Mouse (Mus musculus) lung, embryonic 15.5 days (tissue): ENCODE results near the gene Rmnd1. TPM values are rescaled to one million over a fixed set of nuclear protein-coding genes. Genes with fewer than 3 reads are reported as not detected.

Experiments used
- ATAC-seq: fragments of 200-750 bp; cut with Nextera tagmentation; 2 replicates; pipeline ENCODE4 v1.8.0; 2017; ENCODE audit warnings: moderate number of reproducible peaks, borderline replicate concordance; ENCODE audit not compliant: low FRiP score, low TSS enrichment; ENCODE audit errors: extremely low read depth
- H3K27ac ChIP-seq: fragments of 300-500 bp; sonication (generic); 2 replicates; pipeline ENCODE4 v1.5.1; 2015; ENCODE audit warnings: moderate library complexity, mild to moderate bottlenecking, inconsistent platforms
- H3K27me3 ChIP-seq: fragments of 300-500 bp; sonication (generic); 2 replicates; pipeline ENCODE4 v1.6.1; 2015; ENCODE audit warnings: inconsistent platforms
- H3K36me3 ChIP-seq: fragments of 300-500 bp; sonication (generic); 2 replicates; pipeline ENCODE4 v1.6.1; 2015; ENCODE audit warnings: inconsistent platforms
- H3K4me1 ChIP-seq: fragments of 300-500 bp; sonication (generic); 2 replicates; pipeline ENCODE4 v1.6.1; 2015; ENCODE audit warnings: inconsistent platforms
- H3K4me2 ChIP-seq: fragments of 300-500 bp; sonication (generic); 2 replicates; pipeline ENCODE4 v1.6.1; 2015; ENCODE audit warnings: inconsistent platforms, mild to moderate bottlenecking, moderate library complexity
- H3K4me3 ChIP-seq: fragments of 300-500 bp; sonication (generic); 2 replicates; pipeline ENCODE4 v1.5.1; 2015; ENCODE audit warnings: mild to moderate bottlenecking, inconsistent platforms
- H3K9ac ChIP-seq: fragments of 300-500 bp; sonication (generic); 2 replicates; pipeline ENCODE4 v1.6.1; 2015; ENCODE audit warnings: inconsistent platforms
- H3K9me3 ChIP-seq: fragments of 300-500 bp; sonication (generic); 2 replicates; pipeline ENCODE4 v1.6.1; 2016; ENCODE audit warnings: inconsistent platforms
- whole genome bisulfite sequencing: fragments of 180-500 bp; shearing (Covaris S2); methylation state at CpG from one replicate; pipeline ENCODE4 v1.1.7; 2015; 5-methylcytosine and 5-hydroxymethylcytosine counted together
- polyA plus RNA-seq: library from polyadenylated mRNA; unstranded; fragments of >200 nt; fragmentation: Nextera tagmentation; extraction: Ambion mirVana; gene quantifications from 2 replicates; pipeline ENCODE4 v1.2.1, GENCODE M21; 2015

The Rmnd1 gene
- polyA plus RNA-seq, 1 experiment from 2014 or later, result 47.9 TPM

DNA sequence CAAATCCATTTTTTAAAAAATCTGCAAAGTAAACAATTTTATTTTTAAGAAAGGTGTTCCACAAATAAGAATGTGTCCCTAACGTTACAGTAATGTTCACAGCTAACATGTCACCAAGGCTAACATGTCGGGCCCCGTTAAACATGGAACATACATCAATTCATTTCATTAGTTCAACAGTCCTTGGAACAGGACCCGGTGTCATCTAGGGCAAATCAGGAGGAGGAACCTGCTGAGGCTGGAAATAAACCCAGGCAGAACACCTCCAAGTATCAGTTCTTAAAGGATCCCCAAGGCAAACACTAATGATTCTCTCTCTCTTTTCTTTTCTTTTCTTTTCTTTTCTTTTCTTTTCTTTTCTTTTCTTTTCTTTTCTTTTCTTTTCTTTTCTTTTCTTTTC is 57.5 kb downstream of the Rmnd1 start:
- Histone ChIP-seq H3K27ac (no peak overlapping the region), H3K9me3 (no peaks in the 10 kb centered on the region), H3K9ac (no peak overlapping the region), H3K27me3 (no peaks in the 10 kb centered on the region), H3K4me1 (peaks cover 11% of the 10 kb centered on the region; the same call in 1 of the 2 replicates), H3K4me3 (no peak overlapping the region), H3K4me2 (no peak overlapping the region), H3K36me3 (peaks cover 14% of the 10 kb centered on the region)
- WGBS, result 79% methylated on average over 4 of the region's 4 CpGs
- no peak for ATAC-seq

DNA sequence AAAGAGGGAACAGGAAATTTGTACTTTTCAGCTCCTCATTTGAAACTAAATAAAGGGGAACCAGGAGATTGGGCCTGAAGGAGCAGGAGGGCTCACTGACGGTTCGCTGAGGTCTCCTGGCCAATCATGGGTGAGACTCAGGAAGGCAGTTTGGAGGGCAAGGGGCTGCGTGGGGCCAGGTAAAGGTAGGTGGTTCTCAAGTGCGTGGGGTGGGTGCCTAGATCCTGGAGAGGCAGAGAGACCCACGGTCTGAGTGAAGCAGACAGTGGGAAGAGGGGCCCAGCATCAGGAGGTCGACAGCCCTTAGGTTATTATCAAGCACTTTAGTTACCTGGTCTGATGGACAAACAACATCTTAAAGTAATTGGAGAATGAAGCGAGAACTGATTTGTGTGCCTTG is 57.9 kb downstream of the Rmnd1 start:
- ATAC-seq, result no peak
- no peak overlapping the region for H3K9ac ChIP-seq
- H3K36me3 ChIP-seq, result peaks cover 14% of the 10 kb centered on the region
- H3K27me3 ChIP-seq, result no peaks in the 10 kb centered on the region
- 89% methylated on average over 7 of the region's 7 CpGs for WGBS
- H3K4me3 ChIP-seq, result no peak overlapping the region
- H3K9me3 ChIP-seq, result no peaks in the 10 kb centered on the region
- no peak overlapping the region for H3K4me2 ChIP-seq
- peaks cover 11% of the 10 kb centered on the region; the same call in 1 of the 2 replicates for H3K4me1 ChIP-seq
- no peak overlapping the region for H3K27ac ChIP-seq

DNA sequence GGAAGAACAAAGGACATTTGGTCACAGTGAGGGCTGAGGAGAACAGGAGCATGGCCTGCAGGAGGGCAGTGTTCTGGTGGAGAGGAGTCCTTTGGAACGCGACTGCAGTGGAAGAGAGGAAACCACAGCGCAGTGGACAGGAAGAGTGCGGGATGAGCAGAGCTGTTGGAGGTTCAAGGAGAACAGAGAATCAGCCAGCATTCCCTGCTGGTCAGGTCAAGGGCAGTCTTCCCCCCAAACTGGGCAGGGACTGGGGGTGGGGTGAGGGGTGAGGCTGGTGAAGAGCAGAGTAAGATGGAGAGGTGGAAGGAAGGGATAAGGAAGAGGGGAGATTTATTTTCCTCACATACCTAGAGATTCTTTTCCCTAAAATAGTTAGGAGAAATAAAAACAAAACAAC is 58.6 kb downstream of the Rmnd1 start:
- ATAC-seq, result no peak
- WGBS, result 91% methylated on average over 4 of the region's 4 CpGs
- H3K36me3 ChIP-seq, result peaks cover 20% of the 10 kb centered on the region

DNA sequence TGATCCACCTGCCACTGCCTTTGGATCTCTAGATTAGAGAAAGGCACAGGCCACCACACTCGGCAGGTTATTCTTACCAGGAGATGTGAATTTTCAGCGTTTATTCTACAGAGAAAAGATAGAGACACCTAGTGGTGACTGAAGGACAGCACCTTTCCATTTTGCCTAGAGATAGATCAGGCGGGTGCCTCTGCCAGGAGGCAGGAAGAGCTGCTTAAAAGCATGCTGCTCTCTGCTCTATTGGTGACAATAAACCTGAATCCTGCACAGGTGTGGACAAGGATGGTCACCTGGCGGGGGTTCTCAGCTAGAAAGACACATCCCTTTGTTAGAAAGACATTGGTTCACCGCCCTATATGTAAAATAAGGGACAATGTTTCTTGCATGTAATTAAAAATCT is 60.2 kb downstream of the Rmnd1 start:
- 49% methylated on average over 5 of the region's 5 CpGs for WGBS
- H3K4me2 ChIP-seq, result no peak overlapping the region
- no peak overlapping the region for H3K9ac ChIP-seq
- H3K27ac ChIP-seq, result no peak overlapping the region
- H3K4me1 ChIP-seq, result peaks cover 10% of the 10 kb centered on the region; the same call in 1 of the 2 replicates
- no peak overlapping the region for H3K4me3 ChIP-seq
- H3K27me3 ChIP-seq, result no peaks in the 10 kb centered on the region
- H3K36me3 ChIP-seq, result peaks cover 33% of the 10 kb centered on the region
- no peaks in the 10 kb centered on the region for H3K9me3 ChIP-seq
- no peak for ATAC-seq

More for the DNA sequence above, 58.6 kb downstream of the Rmnd1 start:
- Histone ChIP-seq H3K27ac (no peak overlapping the region), H3K4me2 (no peak overlapping the region), H3K9ac (no peak overlapping the region), H3K4me3 (no peak overlapping the region), H3K9me3 (no peaks in the 10 kb centered on the region), H3K4me1 (peaks cover 11% of the 10 kb centered on the region; the same call in 1 of the 2 replicates), H3K27me3 (no peaks in the 10 kb centered on the region)

- H3K36me3 ChIP-seq, result peaks cover 38% of the 10 kb centered on the region
- H3K27me3 ChIP-seq, result no peaks in the 10 kb centered on the region
- no peaks in the 10 kb centered on the region for H3K9me3 ChIP-seq
- ATAC-seq, result no peak
- H3K27ac ChIP-seq, result no peak overlapping the region
- no peaks in the 10 kb centered on the region for H3K4me1 ChIP-seq
- H3K4me3 ChIP-seq, result no peak overlapping the region
- 89% methylated on average over 11 of the region's 11 CpGs for WGBS
- H3K4me2 ChIP-seq, result no peak overlapping the region
- H3K9ac ChIP-seq, result no peak overlapping the region
Observed at GRCm38 (mm10) chr10:4370105-4370504, 62.1 kb downstream of the Rmnd1 start.

GRCm38 (mm10) chr10:4364618-4365017 is 67.6 kb downstream of the Rmnd1 start:
- Histone ChIP-seq H3K36me3 (peaks cover 30% of the 10 kb centered on the region), H3K4me1 (no peaks in the 10 kb centered on the region), H3K9ac (no peak overlapping the region), H3K4me2 (no peak overlapping the region), H3K4me3 (no peak overlapping the region), H3K9me3 (peaks cover 5% of the 10 kb centered on the region; the same call in 1 of the 2 replicates), H3K27me3 (no peaks in the 10 kb centered on the region), H3K27ac (no peak overlapping the region)
- WGBS, result 79% methylated on average over 3 of the region's 3 CpGs
- no peak for ATAC-seq

- Histone ChIP-seq H3K36me3 (peaks cover 53% of the 10 kb centered on the region), H3K27me3 (no peaks in the 10 kb centered on the region), H3K4me1 (no peaks in the 10 kb centered on the region), H3K4me3 (no peak overlapping the region), H3K27ac (no peak overlapping the region), H3K9ac (no peak overlapping the region), H3K4me2 (no peak overlapping the region), H3K9me3 (no peaks in the 10 kb centered on the region)
- WGBS, result 80% methylated on average over 10 of the region's 10 CpGs
- no peak for ATAC-seq
Observed at GRCm38 (mm10) chr10:4357435-4357834, 74.8 kb downstream of the Rmnd1 start.

DNA sequence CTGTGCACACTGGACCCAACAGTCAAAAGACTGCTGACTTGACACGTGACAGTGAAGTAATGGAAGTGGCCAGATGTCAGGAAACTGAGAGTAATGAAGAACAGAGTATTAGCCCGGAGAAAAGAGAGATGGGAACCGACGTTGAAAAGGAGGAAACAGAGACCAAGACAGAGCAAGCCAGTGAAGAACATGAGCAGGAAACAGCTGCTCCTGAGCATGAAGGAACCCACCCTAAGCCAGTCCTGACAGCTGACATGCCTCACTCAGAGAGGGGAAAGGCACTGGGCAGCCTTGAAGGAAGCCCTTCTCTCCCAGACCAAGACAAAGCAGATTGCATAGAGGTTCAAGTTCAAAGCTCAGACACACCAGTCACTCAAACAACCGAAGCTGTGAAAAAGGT is 75.5 kb downstream of the Rmnd1 start:
- H3K4me1 ChIP-seq, result no peaks in the 10 kb centered on the region
- no peaks in the 10 kb centered on the region for H3K9me3 ChIP-seq
- no peak overlapping the region for H3K9ac ChIP-seq
- no peak for ATAC-seq
- H3K4me3 ChIP-seq, result no peak overlapping the region
- no peaks in the 10 kb centered on the region for H3K27me3 ChIP-seq
- no peak overlapping the region for H3K27ac ChIP-seq
- peaks cover 53% of the 10 kb centered on the region for H3K36me3 ChIP-seq
- no peak overlapping the region for H3K4me2 ChIP-seq
- 56% methylated on average over 5 of the region's 5 CpGs for WGBS

GRCm38 (mm10) chr10:4355882-4356451 is 76.2 kb downstream of the Rmnd1 start:
- Histone ChIP-seq H3K27ac (no peak overlapping the region), H3K36me3 (peaks cover 53% of the 10 kb centered on the region)
- WGBS, result 81% methylated on average over 19 of the region's 19 CpGs

GRCm38 (mm10) chr10:4354371-4355260 is 77.6 kb downstream of the Rmnd1 start:
- Histone ChIP-seq H3K36me3 (peaks cover 47% of the 10 kb centered on the region), H3K27ac (no peak overlapping the region), H3K4me1 (no peaks in the 10 kb centered on the region), H3K9ac (no peak overlapping the region), H3K4me2 (no peak overlapping the region), H3K9me3 (no peaks in the 10 kb centered on the region), H3K27me3 (no peaks in the 10 kb centered on the region), H3K4me3 (no peak overlapping the region)
- no peak for ATAC-seq
- 77% methylated on average over 38 of the region's 38 CpGs for WGBS

More at GRCm38 (mm10) chr10:4355882-4356451, 76.2 kb downstream of the Rmnd1 start:
- H3K9ac ChIP-seq, result no peak overlapping the region
- no peaks in the 10 kb centered on the region for H3K9me3 ChIP-seq
- ATAC-seq, result no peak
- H3K4me3 ChIP-seq, result no peak overlapping the region
- no peaks in the 10 kb centered on the region for H3K4me1 ChIP-seq
- H3K4me2 ChIP-seq, result no peak overlapping the region
- no peaks in the 10 kb centered on the region for H3K27me3 ChIP-seq
